Mouse (Mus musculus) lung, adult 2 months (tissue): Measurements from ENCODE around the gene Uqcrc1.

Source experiments
- CTCF ChIP-seq: fragments of 200-500 bp; IDR thresholded peaks from 2 replicates; pipeline ENCODE4 v1.5.1; 2011; ENCODE audit warnings: mild to moderate bottlenecking, low read length, control low read depth; ENCODE audit not compliant: insufficient read depth
- POLR2A ChIP-seq: fragments of 200-500 bp; IDR thresholded peaks from 2 replicates; pipeline ENCODE4 v1.6.1; 2011; ENCODE audit warnings: low read depth, mild to moderate bottlenecking, control low read depth, low read length, borderline replicate concordance; ENCODE audit errors: extremely low read depth

DNA sequence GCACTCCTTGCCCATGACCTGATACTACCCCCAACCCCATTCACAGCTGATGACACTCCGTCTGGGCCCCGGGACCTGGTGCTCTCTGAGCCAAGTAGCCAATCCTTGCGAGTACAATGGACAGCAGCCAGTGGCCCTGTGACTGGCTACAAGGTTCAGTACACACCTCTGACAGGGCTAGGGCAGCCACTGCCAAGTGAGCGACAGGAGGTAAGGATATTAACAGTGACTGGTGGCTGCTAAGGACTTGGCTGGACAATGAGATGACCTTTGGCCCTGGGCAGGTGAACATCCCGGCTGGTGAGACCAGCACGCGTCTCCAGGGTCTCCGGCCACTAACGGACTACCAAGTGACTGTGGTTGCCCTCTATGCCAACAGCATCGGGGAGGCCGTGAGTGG is 19.4 kb downstream of the Uqcrc1 start:
- no peak for TF ChIP-seq CTCF
- no peak for TF ChIP-seq POLR2A
